Mouse (Mus musculus) bone marrow macrophage, adult 2 months (primary cell): ENCODE results near the gene Pde6h.

Experiments
- CTCF ChIP-seq: IDR thresholded peaks from 2 replicates; pipeline ENCODE4 v1.5.1; 2012; ENCODE audit warnings: low read depth, mild to moderate bottlenecking, low read length, moderate library complexity
- POLR2A ChIP-seq: IDR thresholded peaks from 2 replicates; pipeline ENCODE4 v1.6.1; 2012; ENCODE audit warnings: mild to moderate bottlenecking, low read depth, low read length, borderline replicate concordance

GRCm38 (mm10) chr6:136959131-136959530, 35.5 kb downstream of the Pde6h start:
- TF ChIP-seq POLR2A (no peak), CTCF (no peak)
